Mouse (Mus musculus) lung, embryonic 16.5 days (tissue): ENCODE results near the gene Syt6. TPM values are rescaled to one million over a fixed set of nuclear protein-coding genes. Genes with fewer than 3 reads are reported as not detected.

Experiments
- ATAC-seq: fragments of 200-750 bp; cut with Nextera tagmentation; 2 replicates; pipeline ENCODE4 v1.8.0; 2017; ENCODE audit warnings: low read depth, mild to moderate bottlenecking, moderate library complexity
- H3K27ac ChIP-seq: fragments of 300-500 bp; sonication (generic); 2 replicates; pipeline ENCODE4 v1.5.1; 2014; ENCODE audit warnings: mild to moderate bottlenecking, control low read depth, low read length
- H3K27me3 ChIP-seq: fragments of 300-500 bp; sonication (generic); 2 replicates; pipeline ENCODE4 v1.6.1; 2014; ENCODE audit warnings: low read depth, low read length, mixed read lengths; ENCODE audit not compliant: control insufficient read depth, insufficient read depth
- H3K36me3 ChIP-seq: fragments of 300-500 bp; sonication (generic); 2 replicates; pipeline ENCODE4 v1.6.1; 2014; ENCODE audit warnings: low read length; ENCODE audit not compliant: control insufficient read depth, insufficient read depth
- H3K4me1 ChIP-seq: fragments of 300-500 bp; sonication (generic); replicated peaks from 2 replicates; pipeline ENCODE4 v1.6.1; 2014; ENCODE audit warnings: low read length, mixed read lengths; ENCODE audit not compliant: control insufficient read depth, insufficient read depth
- H3K4me2 ChIP-seq: fragments of 300-500 bp; sonication (generic); 2 replicates; pipeline ENCODE4 v1.6.1; 2014; ENCODE audit warnings: low read depth, low read length, control low read depth
- H3K4me3 ChIP-seq: fragments of 300-500 bp; sonication (generic); 2 replicates; pipeline ENCODE4 v1.5.1; 2014; ENCODE audit warnings: mild to moderate bottlenecking, low read length, control low read depth
- H3K9ac ChIP-seq: fragments of 300-500 bp; sonication (generic); 2 replicates; pipeline ENCODE4 v1.6.1; 2014; ENCODE audit warnings: low read length, control low read depth
- H3K9me3 ChIP-seq: fragments of 300-500 bp; sonication (generic); 2 replicates; pipeline ENCODE4 v1.6.1; 2016; ENCODE audit warnings: low read length; ENCODE audit not compliant: control insufficient read depth
- WGBS: fragments of 180-500 bp; shearing (Covaris S2); extraction: QIAGEN DNeasy Blood & Tissue Kit; methylation state at CpG from one replicate; pipeline ENCODE4 v1.1.7; 2014; 5-methylcytosine and 5-hydroxymethylcytosine counted together
- polyA plus RNA-seq: library from polyadenylated mRNA; unstranded; fragments of >200 nt; fragmentation: Nextera tagmentation; extraction: Ambion mirVana; gene quantifications from 2 replicates; pipeline ENCODE4 v1.2.1, GENCODE M21; 2015

The Syt6 gene
- polyA plus RNA-seq, 1 experiment from 2014 or later, result 0.48 TPM

DNA sequence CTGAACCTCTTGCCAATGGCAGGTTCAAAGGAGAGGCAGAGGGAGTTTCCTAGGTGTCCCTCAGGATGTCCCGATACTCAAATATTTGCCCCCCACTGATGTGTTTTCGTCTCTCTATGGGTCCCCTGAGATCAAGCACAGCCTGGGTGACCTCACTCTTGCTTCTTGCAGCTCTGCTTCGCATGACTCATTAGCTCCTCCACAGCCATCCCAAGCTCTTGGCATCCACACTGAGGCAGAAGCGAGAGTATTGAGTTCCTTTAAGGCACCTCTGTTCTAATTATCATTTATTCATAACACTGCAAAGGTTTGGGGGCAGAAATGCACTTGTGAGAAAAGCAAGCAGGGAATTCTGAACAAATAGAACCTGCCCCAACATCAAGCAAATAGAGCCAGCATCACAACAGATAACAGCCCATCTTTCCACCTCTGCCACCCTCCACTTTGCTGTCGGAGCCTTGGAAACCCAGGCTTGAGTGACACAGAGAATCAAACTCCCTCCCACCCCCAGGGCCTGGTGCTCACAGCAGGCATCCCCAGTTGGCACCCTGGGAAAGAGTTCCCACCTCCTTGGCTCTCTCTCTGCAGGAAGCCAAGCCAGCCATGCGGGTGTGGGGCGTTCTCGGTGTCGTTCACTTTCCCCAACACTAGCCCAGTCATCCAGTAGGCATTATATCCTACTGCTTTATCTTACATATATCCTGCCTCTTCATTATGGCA lies 37.8 kb downstream of the Syt6 start:
- Histone ChIP-seq H3K36me3 (no peaks in the 10 kb centered on the region), H3K4me3 (no peak overlapping the region), H3K9me3 (no peaks in the 10 kb centered on the region), H3K4me2 (no peak overlapping the region), H3K9ac (no peak overlapping the region), H3K27ac (no peak overlapping the region), H3K27me3 (no peaks in the 10 kb centered on the region), H3K4me1 (no peaks in the 10 kb centered on the region)
- 56% methylated on average over 9 of the region's 9 CpGs for WGBS
- ATAC-seq, result no peak

DNA sequence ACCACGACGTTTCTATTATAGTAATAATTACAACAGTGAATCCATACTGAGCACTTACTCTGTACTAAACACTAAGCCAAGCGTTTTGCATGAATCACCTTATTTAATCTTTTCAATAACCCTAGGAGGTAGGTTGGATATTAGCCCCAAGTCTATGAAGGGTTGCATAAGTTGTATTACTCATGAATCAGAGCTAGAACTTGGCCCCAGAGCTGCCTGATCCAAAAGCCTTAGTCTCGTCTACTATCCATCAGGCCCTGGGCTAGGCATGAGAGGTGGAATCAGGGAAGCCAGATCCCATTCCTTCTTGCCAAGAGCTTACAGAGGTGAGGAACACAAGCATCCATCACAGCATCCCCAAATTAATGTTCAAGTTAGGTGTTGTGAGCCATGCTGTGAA lies 40.6 kb downstream of the Syt6 start:
- Histone ChIP-seq H3K4me2 (no peak overlapping the region), H3K27me3 (no peaks in the 10 kb centered on the region), H3K4me3 (no peak overlapping the region), H3K27ac (no peak overlapping the region), H3K9me3 (no peaks in the 10 kb centered on the region), H3K9ac (no peak overlapping the region), H3K36me3 (no peaks in the 10 kb centered on the region), H3K4me1 (peaks cover 7% of the 10 kb centered on the region; the same call in 1 of the 2 replicates)
- WGBS, result 84% methylated on average over 4 of the region's 4 CpGs
- ATAC-seq, result no peak

DNA sequence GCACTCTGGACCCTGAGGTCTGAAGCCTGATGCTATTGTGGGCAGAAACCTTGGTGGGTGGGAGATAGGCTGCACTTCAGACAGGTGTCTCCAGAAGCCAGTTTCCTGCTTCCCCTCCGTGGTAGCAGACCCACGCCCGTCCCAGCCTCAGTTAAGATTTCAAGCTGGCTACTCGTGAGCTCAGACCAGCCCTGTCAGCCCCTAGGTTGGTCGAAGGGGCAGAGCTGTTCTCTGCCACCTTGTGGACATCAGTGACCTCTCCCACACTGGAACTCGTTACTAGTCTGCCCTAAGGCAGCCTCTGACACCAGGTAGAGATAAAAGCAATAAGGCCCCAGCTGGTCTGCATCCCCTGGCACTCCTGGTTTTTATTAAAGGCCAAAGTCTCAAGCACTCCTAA lies 42.0 kb downstream of the Syt6 start:
- H3K4me1 ChIP-seq, result peaks cover 7% of the 10 kb centered on the region; the same call in 1 of the 2 replicates
- H3K4me2 ChIP-seq, result no peak overlapping the region
- H3K27me3 ChIP-seq, result no peaks in the 10 kb centered on the region
- H3K4me3 ChIP-seq, result no peak overlapping the region
- H3K9me3 ChIP-seq, result no peaks in the 10 kb centered on the region
- no peaks in the 10 kb centered on the region for H3K36me3 ChIP-seq
- 36% methylated on average over 6 of the region's 6 CpGs for WGBS
- no peak for ATAC-seq
- no peak overlapping the region for H3K9ac ChIP-seq
- H3K27ac ChIP-seq, result no peak overlapping the region

DNA sequence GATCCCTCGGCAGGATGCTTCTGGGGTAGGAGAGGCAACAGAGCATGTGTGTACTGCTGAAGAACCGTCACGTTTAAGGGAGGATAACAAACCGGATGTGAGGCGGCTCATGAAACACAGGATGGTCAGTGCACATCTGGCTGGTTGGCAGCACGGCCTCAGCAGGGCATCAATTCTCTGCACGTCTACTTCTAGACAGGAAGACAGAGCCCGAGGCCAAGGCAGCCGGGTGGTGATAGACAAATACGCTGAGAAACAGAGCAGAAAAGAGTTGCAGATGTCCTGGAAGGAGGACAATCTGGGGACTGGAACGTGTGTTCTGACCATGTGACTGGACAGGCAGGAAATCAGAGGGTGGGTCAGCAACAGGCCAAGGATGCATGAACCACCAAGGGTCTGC lies 45.1 kb downstream of the Syt6 start:
- 23% methylated on average over 11 of the region's 11 CpGs for WGBS
- H3K27ac ChIP-seq, result no peak overlapping the region
- H3K4me1 ChIP-seq, result peaks cover 16% of the 10 kb centered on the region
- H3K4me3 ChIP-seq, result no peak overlapping the region
- peak; percentile 77 for ATAC-seq
- no peak overlapping the region for H3K9ac ChIP-seq
- no peaks in the 10 kb centered on the region for H3K36me3 ChIP-seq
- no peaks in the 10 kb centered on the region for H3K9me3 ChIP-seq
- H3K27me3 ChIP-seq, result no peaks in the 10 kb centered on the region
- no peak overlapping the region for H3K4me2 ChIP-seq

DNA sequence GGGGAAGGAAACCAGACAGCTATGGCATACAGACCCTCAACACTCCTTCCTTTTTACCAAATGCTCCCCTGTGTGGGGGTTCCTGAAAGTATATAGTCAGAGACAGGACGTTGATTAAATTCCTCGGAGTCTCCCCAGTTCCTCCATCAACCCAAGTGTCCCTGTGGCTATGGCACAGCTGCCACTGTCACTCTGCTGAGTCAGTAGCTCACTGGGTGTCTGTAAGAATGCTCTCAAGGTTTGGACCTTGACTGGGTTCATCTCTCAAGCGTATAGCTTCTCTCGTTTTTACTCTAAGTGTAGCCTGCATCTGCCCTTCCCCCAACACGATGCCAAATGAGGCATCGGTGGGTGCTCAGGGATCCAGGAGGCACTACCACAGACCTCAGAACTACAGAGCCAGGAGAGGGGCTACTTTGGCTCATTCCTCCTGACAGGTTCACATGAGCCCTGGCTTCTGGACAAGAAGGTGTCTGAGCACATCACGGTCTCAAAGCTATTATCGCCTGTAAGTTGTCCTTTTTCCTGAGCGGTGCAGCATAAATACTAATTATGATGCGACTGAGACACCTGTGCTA lies 49.0 kb downstream of the Syt6 start:
- Histone ChIP-seq H3K27ac (no peak overlapping the region), H3K4me1 (peaks cover 18% of the 10 kb centered on the region), H3K9me3 (0 out of 2 replicates have a peak, but pooled peaks cover 2% of the 10 kb centered on the region), H3K4me2 (no peak overlapping the region), H3K27me3 (no peaks in the 10 kb centered on the region), H3K36me3 (no peaks in the 10 kb centered on the region), H3K9ac (no peak overlapping the region), H3K4me3 (no peak overlapping the region)
- ATAC-seq, result no peak
- 85% methylated on average over 10 of the region's 10 CpGs for WGBS

DNA sequence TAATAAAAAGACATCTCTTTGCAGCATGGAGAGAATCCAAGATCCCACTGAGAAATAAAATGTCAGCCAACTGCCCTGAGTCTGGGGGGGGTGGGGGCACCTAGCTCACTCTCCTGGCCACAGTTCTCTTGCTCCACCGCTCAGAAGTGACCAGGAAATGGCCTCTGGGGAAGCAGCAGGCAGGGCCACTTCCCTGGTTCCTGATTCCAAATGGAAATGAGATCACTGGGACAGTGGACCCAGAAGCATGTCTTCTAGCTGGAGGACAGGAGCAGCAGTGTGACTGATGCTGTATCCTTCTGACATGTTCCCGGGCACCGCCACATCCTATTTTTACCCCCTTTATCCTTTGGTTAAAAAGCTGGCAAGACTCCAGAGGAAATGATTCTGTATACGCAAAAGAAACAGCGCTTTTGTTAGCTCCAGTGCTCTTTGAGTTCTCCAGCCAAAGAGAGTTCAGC lies 49.6 kb downstream of the Syt6 start:
- no peak overlapping the region for H3K4me2 ChIP-seq
- H3K4me1 ChIP-seq, result peaks cover 18% of the 10 kb centered on the region
- H3K36me3 ChIP-seq, result no peaks in the 10 kb centered on the region
- H3K27me3 ChIP-seq, result no peaks in the 10 kb centered on the region
- H3K9ac ChIP-seq, result no peak overlapping the region
- no peak overlapping the region for H3K4me3 ChIP-seq
- H3K27ac ChIP-seq, result peak overlapping the region; percentile 14; the same call in 1 of the 2 replicates
- 23% methylated on average over 5 of the region's 5 CpGs for WGBS
- ATAC-seq, result peak; percentile 69; the same call in 1 of the 2 replicates
- 0 out of 2 replicates have a peak, but pooled peaks cover 2% of the 10 kb centered on the region for H3K9me3 ChIP-seq

DNA sequence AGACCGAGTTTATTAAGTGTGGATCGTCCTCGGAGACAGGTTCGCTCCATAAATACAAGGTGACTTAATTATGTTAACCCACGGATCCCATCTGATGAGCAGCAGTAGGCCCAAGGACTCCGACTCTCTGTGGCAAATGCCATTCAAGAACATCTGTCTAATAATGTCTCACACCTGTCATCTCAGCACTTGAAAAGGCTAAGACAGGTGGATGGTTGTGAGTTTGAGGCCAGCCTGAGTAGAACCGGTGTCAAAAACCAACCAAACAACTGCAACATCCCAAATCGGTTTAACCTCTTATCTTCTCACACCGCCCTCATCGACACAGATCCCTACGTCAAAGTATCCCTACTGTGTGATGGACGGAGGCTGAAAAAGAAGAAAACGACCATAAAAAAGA lies 50.1 kb downstream of the Syt6 start:
- no peak for ATAC-seq
- H3K9me3 ChIP-seq, result 0 out of 2 replicates have a peak, but pooled peaks cover 2% of the 10 kb centered on the region
- H3K4me3 ChIP-seq, result no peak overlapping the region
- no peaks in the 10 kb centered on the region for H3K27me3 ChIP-seq
- no peak overlapping the region for H3K4me2 ChIP-seq
- WGBS, result 83% methylated on average over 13 of the region's 13 CpGs
- no peak overlapping the region for H3K27ac ChIP-seq
- H3K4me1 ChIP-seq, result peaks cover 14% of the 10 kb centered on the region
- H3K9ac ChIP-seq, result no peak overlapping the region
- no peaks in the 10 kb centered on the region for H3K36me3 ChIP-seq

DNA sequence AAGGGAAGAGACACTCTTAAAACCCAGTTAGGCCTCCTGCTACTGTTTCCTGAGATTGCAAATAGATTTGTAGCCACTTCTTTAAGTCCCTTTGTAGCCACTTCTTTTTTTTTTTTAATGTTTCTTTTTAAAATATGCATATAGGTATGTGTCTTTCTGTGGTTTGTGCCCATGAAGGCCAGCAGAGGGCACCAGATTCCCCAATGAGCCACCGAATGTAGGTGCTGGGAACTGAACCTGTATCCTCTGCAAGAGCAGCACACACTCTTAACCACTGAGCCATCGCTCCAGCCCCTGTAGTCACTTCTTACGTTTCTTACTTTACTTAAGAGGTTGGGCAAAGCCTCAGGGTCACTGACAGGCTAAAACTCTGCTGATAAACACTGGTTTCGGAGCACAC lies 51.5 kb downstream of the Syt6 start:
- Histone ChIP-seq H3K4me1 (peaks cover 11% of the 10 kb centered on the region), H3K9ac (no peak overlapping the region), H3K27ac (no peak overlapping the region), H3K4me3 (no peak overlapping the region), H3K9me3 (0 out of 2 replicates have a peak, but pooled peaks cover 2% of the 10 kb centered on the region), H3K27me3 (no peaks in the 10 kb centered on the region), H3K4me2 (no peak overlapping the region), H3K36me3 (no peaks in the 10 kb centered on the region)
- no peak for ATAC-seq
- 91% methylated on average over 4 of the region's 4 CpGs for WGBS

DNA sequence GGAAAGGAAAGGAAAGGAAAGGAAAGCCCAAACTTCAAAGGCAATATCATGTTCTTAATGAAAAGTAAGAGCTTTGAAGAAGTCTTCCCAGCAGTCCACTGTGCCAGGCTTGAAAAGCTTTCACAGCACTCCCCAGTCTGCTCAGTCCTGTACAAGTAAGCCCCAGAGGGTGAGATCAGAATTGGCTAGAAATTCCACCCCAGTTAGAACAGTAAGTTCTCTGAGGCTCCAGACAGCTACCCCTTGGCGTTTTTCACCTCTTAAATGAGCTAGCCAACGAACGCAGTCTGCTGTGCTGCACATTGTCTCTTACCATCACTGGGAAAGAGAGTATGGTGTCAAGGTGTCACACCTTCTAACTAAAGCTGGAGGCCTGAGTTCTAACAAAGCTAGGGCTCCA lies 52.6 kb downstream of the Syt6 start:
- H3K9ac ChIP-seq, result no peak overlapping the region
- WGBS, result 74% methylated on average over 3 of the region's 3 CpGs
- H3K27me3 ChIP-seq, result no peaks in the 10 kb centered on the region
- peaks cover 12% of the 10 kb centered on the region for H3K4me1 ChIP-seq
- ATAC-seq, result no peak
- no peaks in the 10 kb centered on the region for H3K36me3 ChIP-seq
- H3K27ac ChIP-seq, result no peak overlapping the region
- no peak overlapping the region for H3K4me3 ChIP-seq
- no peak overlapping the region for H3K4me2 ChIP-seq
- 0 out of 2 replicates have a peak, but pooled peaks cover 2% of the 10 kb centered on the region for H3K9me3 ChIP-seq
